Mouse (Mus musculus) stomach, embryonic 14.5 days (tissue): ENCODE data around the gene Podxl2. TPM values are rescaled to one million over a fixed set of nuclear protein-coding genes. Genes with fewer than 3 reads are reported as not detected.

Source experiments
- ATAC-seq: fragments of 200-750 bp; cut with Nextera tagmentation; 2 replicates; pipeline ENCODE4 v1.8.0; 2017; ENCODE audit warnings: low read depth, moderate TSS enrichment; ENCODE audit not compliant: insufficient number of reproducible peaks, insufficient read depth, low FRiP score
- H3K27ac ChIP-seq: fragments of 300-500 bp; sonication (generic); 2 replicates; pipeline ENCODE4 v1.5.1; 2014; ENCODE audit warnings: mild to moderate bottlenecking, low read length, moderate library complexity, mixed read lengths
- H3K27me3 ChIP-seq: fragments of 300-500 bp; sonication (generic); 2 replicates; pipeline ENCODE4 v1.6.1; 2014; ENCODE audit warnings: low read length, control low read depth, mixed read lengths; ENCODE audit not compliant: control insufficient read depth, insufficient read depth
- H3K36me3 ChIP-seq: fragments of 300-500 bp; sonication (generic); 2 replicates; pipeline ENCODE4 v1.6.1; 2014; ENCODE audit warnings: mild to moderate bottlenecking, control low read depth, low read length, moderate library complexity, mixed read lengths; ENCODE audit not compliant: control insufficient read depth, insufficient read depth
- H3K4me1 ChIP-seq: fragments of 300-500 bp; sonication (generic); 2 replicates; pipeline ENCODE4 v1.6.1; 2014; ENCODE audit warnings: low read length, control low read depth, mixed read lengths; ENCODE audit not compliant: control insufficient read depth, insufficient read depth
- H3K4me2 ChIP-seq: fragments of 300-500 bp; sonication (generic); replicated peaks from 2 replicates; pipeline ENCODE4 v1.6.1; 2014; ENCODE audit warnings: low read depth, low read length, control low read depth
- H3K4me3 ChIP-seq: fragments of 300-500 bp; sonication (generic); 2 replicates; pipeline ENCODE4 v1.5.1; 2014; ENCODE audit warnings: low read depth, low read length, control low read depth
- H3K9ac ChIP-seq: fragments of 300-500 bp; sonication (generic); replicated peaks from 2 replicates; pipeline ENCODE4 v1.6.1; 2014; ENCODE audit warnings: low read depth, mild to moderate bottlenecking, control low read depth, low read length, moderate library complexity, mixed read lengths
- H3K9me3 ChIP-seq: fragments of 300-500 bp; sonication (generic); 2 replicates; pipeline ENCODE4 v1.6.1; 2016; ENCODE audit warnings: low read depth, low read length, control low read depth; ENCODE audit not compliant: control insufficient read depth
- WGBS: fragments of 180-500 bp; shearing (Covaris S2); extraction: QIAGEN DNeasy Blood & Tissue Kit; methylation state at CpG from one replicate; pipeline ENCODE4 v1.1.7; 2014; 5-methylcytosine and 5-hydroxymethylcytosine counted together
- polyA plus RNA-seq: library from polyadenylated mRNA; unstranded; fragments of >200 nt; fragmentation: Nextera tagmentation; extraction: Ambion mirVana; gene quantifications from 2 replicates; pipeline ENCODE4 v1.2.1, GENCODE M21; 2014

Gene Podxl2
- polyA plus RNA-seq: 79.8 and 85.3 TPM in 2 replicates

GRCm38 (mm10) chr6:88874868-88875508 is at the start of gene Podxl2:
Podxl2 (minus strand) TSS chr6:88875044.
- Histone ChIP-seq H3K27me3 (no peaks in the 10 kb centered on the region), H3K4me3 (peak within 1 kb of the TSS; percentile 65), H3K9ac (peak within 1 kb of the TSS; percentile 77), H3K36me3 (no peaks in the 10 kb centered on the region), H3K27ac (no peak within 1 kb of the TSS), H3K4me1 (peaks cover 16% of the 10 kb centered on the region; the same call in 1 of the 2 replicates), H3K9me3 (no peaks in the 10 kb centered on the region), H3K4me2 (peak within 1 kb of the TSS; percentile 96)
- ATAC-seq: peak; percentile 70
- 4% methylated on average over 59 of the region's 63 CpGs for WGBS

DNA sequence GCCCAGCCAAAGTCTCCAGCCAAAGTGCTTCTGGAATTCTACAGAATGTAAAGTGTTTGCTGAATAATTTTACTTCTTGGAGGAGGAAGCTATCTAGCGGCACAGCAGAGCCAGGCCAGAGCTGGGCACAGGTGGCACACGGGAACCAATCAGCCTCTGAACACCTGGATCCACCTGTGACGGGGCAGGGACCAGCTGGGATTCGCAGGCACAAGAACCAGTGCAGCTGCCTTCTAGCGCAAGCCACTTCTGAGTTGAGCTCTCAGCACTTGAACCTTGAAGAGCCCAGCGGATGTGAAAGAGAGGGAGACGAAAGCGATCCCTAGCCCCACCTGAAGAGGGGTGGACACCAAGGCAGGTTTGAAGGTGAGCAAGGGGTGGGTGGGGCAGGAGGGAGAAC is 44.0 kb upstream of the Podxl2 start:
- no peaks in the 10 kb centered on the region for H3K36me3 ChIP-seq
- no peaks in the 10 kb centered on the region for H3K9me3 ChIP-seq
- no peak overlapping the region for H3K27ac ChIP-seq
- H3K4me1 ChIP-seq: no peaks in the 10 kb centered on the region
- H3K4me2 ChIP-seq: no peak overlapping the region
- H3K27me3 ChIP-seq: no peaks in the 10 kb centered on the region
- ATAC-seq: no peak
- H3K9ac ChIP-seq: no peak overlapping the region
- no peak overlapping the region for H3K4me3 ChIP-seq
- 77% methylated on average over 8 of the region's 8 CpGs for WGBS

DNA sequence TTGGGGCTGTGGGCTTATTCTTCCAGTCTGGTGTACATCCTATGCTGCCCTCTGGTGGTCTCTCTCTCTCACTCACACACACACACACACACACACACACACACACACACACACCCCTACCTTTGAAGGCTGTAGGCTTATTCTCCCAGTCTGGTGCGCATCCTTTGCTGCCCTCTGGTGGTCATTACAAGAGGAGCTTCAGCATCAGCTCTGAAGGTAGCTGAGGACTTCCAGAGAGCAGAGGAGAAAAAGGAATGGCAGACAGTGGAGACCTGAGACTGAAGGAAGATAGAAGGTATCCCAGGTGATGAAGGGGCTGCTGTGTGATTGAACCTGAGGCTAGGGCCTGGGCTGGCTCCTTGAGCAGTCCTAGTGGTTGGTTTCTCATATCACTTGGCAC is 41.3 kb upstream of the Podxl2 start:
- no peaks in the 10 kb centered on the region for H3K27me3 ChIP-seq
- H3K4me1 ChIP-seq: no peaks in the 10 kb centered on the region
- H3K4me3 ChIP-seq: no peak overlapping the region
- ATAC-seq: no peak
- no peaks in the 10 kb centered on the region for H3K9me3 ChIP-seq
- H3K9ac ChIP-seq: no peak overlapping the region
- peaks cover 8% of the 10 kb centered on the region for H3K36me3 ChIP-seq
- H3K4me2 ChIP-seq: no peak overlapping the region
- WGBS: 64% methylated on average over 1 of the region's 1 CpGs
- no peak overlapping the region for H3K27ac ChIP-seq

GRCm38 (mm10) chr6:88915510-88915909 is 40.7 kb upstream of the Podxl2 start:
- WGBS: 67% methylated on average over 4 of the region's 4 CpGs
- peak; percentile 51; the same call in 1 of the 2 replicates for ATAC-seq

GRCm38 (mm10) chr6:88914799-88915198 is 40.0 kb upstream of the Podxl2 start:
- Histone ChIP-seq H3K9ac (no peak overlapping the region), H3K4me1 (no peaks in the 10 kb centered on the region), H3K27ac (no peak overlapping the region), H3K9me3 (no peaks in the 10 kb centered on the region), H3K4me2 (no peak overlapping the region), H3K36me3 (peaks cover 10% of the 10 kb centered on the region), H3K4me3 (no peak overlapping the region), H3K27me3 (no peaks in the 10 kb centered on the region)
- no peak for ATAC-seq
- 81% methylated on average over 5 of the region's 5 CpGs for WGBS

More at GRCm38 (mm10) chr6:88915510-88915909, 40.7 kb upstream of the Podxl2 start:
- H3K9me3 ChIP-seq: no peaks in the 10 kb centered on the region
- H3K27ac ChIP-seq: no peak overlapping the region
- H3K4me2 ChIP-seq: no peak overlapping the region
- peaks cover 8% of the 10 kb centered on the region for H3K36me3 ChIP-seq
- no peak overlapping the region for H3K9ac ChIP-seq
- H3K27me3 ChIP-seq: no peaks in the 10 kb centered on the region
- H3K4me3 ChIP-seq: no peak overlapping the region
- no peaks in the 10 kb centered on the region for H3K4me1 ChIP-seq

GRCm38 (mm10) chr6:88913440-88913839 is 38.6 kb upstream of the Podxl2 start:
- Histone ChIP-seq H3K9me3 (no peaks in the 10 kb centered on the region), H3K27me3 (no peaks in the 10 kb centered on the region), H3K36me3 (peaks cover 10% of the 10 kb centered on the region), H3K4me2 (no peak overlapping the region), H3K4me1 (no peaks in the 10 kb centered on the region), H3K4me3 (no peak overlapping the region), H3K9ac (no peak overlapping the region), H3K27ac (no peak overlapping the region)
- no peak for ATAC-seq

DNA sequence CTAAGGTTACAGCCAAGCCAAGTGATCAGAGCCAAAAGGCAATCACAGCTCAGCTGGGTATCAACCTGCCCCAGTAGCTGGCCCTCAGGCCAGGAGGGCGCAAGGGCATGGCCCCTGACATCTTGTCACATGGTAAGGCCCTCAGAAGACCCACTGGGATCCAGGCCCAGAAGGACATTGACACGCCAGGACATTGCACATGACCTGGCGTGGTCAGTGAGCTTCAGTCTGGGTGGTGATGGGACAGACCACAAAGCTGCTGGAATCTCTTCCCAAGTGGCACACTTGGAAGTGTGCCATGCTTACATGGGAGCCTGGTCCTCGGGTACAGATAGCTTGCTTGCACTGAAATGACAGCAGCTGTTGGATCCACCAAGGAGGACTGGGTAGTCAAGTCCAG is 38.2 kb upstream of the Podxl2 start:
- Histone ChIP-seq H3K9me3 (no peaks in the 10 kb centered on the region), H3K4me2 (no peak overlapping the region), H3K27ac (no peak overlapping the region), H3K27me3 (no peaks in the 10 kb centered on the region), H3K36me3 (peaks cover 14% of the 10 kb centered on the region), H3K9ac (no peak overlapping the region), H3K4me1 (no peaks in the 10 kb centered on the region), H3K4me3 (no peak overlapping the region)
- WGBS: 83% methylated on average over 4 of the region's 4 CpGs
- ATAC-seq: no peak

DNA sequence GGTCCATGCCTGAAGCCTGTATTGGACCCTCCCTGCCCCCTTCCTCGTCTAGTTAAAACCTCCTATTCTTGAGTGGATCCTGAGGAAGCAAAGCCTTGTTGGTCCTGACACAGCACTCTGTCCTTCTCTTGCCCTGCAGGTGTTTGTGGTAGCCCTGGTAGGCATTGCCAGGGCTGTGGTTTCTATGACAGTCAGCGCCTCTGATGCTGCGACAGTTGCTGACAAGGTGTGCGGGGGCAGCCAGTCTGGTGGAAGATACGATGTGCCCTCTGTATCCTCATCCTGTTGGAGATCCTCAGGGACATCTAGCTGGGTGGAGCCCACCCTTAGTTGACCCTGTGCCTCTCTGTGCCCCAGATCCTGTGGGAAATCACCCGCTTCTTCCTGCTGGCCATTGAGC is 34.3 kb upstream of the Podxl2 start:
- H3K9ac ChIP-seq: no peak overlapping the region
- peaks cover 16% of the 10 kb centered on the region for H3K36me3 ChIP-seq
- WGBS: 91% methylated on average over 6 of the region's 6 CpGs

More for the DNA sequence above, 34.3 kb upstream of the Podxl2 start:
- ATAC-seq: no peak
- no peak overlapping the region for H3K4me3 ChIP-seq
- no peak overlapping the region for H3K27ac ChIP-seq
- H3K4me1 ChIP-seq: peaks cover under 1% of the 10 kb centered on the region; the same call in 1 of the 2 replicates
- no peaks in the 10 kb centered on the region for H3K27me3 ChIP-seq
- no peaks in the 10 kb centered on the region for H3K9me3 ChIP-seq
- H3K4me2 ChIP-seq: no peak overlapping the region
